Mouse (Mus musculus) cerebellum, adult 2 months (tissue): Measurements from ENCODE around the gene Nup188.

Experiments
- CTCF ChIP-seq: fragments of 200-500 bp; IDR thresholded peaks from 2 replicates; pipeline ENCODE4 v1.5.1; 2011; ENCODE audit warnings: low read depth, mild to moderate bottlenecking, control low read depth, low read length, moderate library complexity, borderline replicate concordance; ENCODE audit not compliant: insufficient read depth
- POLR2A ChIP-seq: fragments of 200-500 bp; IDR thresholded peaks from 2 replicates; pipeline ENCODE4 v1.6.1; 2011; ENCODE audit warnings: low read length, control low read depth, borderline replicate concordance; ENCODE audit not compliant: insufficient read depth

DNA sequence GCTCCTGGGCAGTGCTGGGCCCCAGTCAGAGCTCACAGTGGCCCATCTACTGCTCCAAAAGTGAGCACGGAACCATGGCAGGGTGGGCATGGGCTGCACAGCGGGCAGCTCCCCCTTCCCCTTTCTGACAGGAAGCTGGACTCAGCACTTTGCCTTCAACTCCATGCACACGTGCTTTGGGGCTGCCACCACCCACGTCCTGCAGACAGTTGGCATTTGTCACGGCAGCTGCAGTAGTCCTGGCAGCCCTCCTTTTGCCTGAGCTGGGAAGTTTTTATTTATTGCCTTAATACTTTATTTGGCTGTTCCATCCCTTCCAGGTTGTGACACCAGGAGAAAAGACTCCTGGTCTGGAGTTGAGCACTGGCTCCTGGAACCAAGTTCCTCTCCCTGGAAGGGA is 98.6 kb downstream of the Nup188 start:
- TF ChIP-seq CTCF, result no peak
- no peak for TF ChIP-seq POLR2A
